Mouse (Mus musculus): ENCODE measurements around the gene Atg2b. TPM values are rescaled to one million over a fixed set of nuclear protein-coding genes. Genes with fewer than 3 reads are reported as not detected.

The Atg2b gene
- polyA plus RNA-seq, 1 experiment from 2014 or later: 12.7 TPM

- no peak overlapping the region for H3K9ac ChIP-seq
- H3K4me3 ChIP-seq (replicated peaks): no peak overlapping the region
- no peaks in the 10 kb centered on the region for H3K9me3 ChIP-seq (replicated peaks)
- WGBS: 92% methylated on average over 2 of the region's 2 CpGs
- ATAC-seq (replicated peaks; ENCODE audit: low FRiP score): no peak
- H3K4me1 ChIP-seq: no peaks in the 10 kb centered on the region
- no peak overlapping the region for H3K27ac ChIP-seq
- peaks cover 13% of the 10 kb centered on the region for H3K36me3 ChIP-seq
- no peaks in the 10 kb centered on the region for H3K27me3 ChIP-seq
- H3K4me2 ChIP-seq: no peak overlapping the region
Observed at GRCm38 (mm10) chr12:105611045-105611444, 74.0 kb downstream of the Atg2b start.

- Histone ChIP-seq H3K27ac (no peak overlapping the region), H3K27me3 (no peaks in the 10 kb centered on the region), H3K4me2 (no peak overlapping the region), H3K9ac (no peak overlapping the region), H3K36me3 (no peaks in the 10 kb centered on the region), H3K9me3 (replicated peaks) (no peaks in the 10 kb centered on the region), H3K4me1 (0 out of 2 replicates have a peak, but pooled peaks cover 3% of the 10 kb centered on the region), H3K4me3 (replicated peaks) (no peak overlapping the region)
- ATAC-seq (replicated peaks; ENCODE audit: low FRiP score): no peak
- 76% methylated on average over 4 of the region's 4 CpGs for WGBS
Observed at GRCm38 (mm10) chr12:105606881-105607280, 78.1 kb downstream of the Atg2b start.

GRCm38 (mm10) chr12:105605212-105605611 is 79.8 kb downstream of the Atg2b start:
- no peaks in the 10 kb centered on the region for H3K27me3 ChIP-seq
- no peak overlapping the region for H3K4me3 ChIP-seq (replicated peaks)
- no peak overlapping the region for H3K27ac ChIP-seq
- 0 out of 2 replicates have a peak, but pooled peaks cover 3% of the 10 kb centered on the region for H3K4me1 ChIP-seq
- H3K9me3 ChIP-seq (replicated peaks): no peaks in the 10 kb centered on the region
- no peak for ATAC-seq (replicated peaks; ENCODE audit: low FRiP score)
- 54% methylated on average over 8 of the region's 8 CpGs for WGBS
- no peak overlapping the region for H3K9ac ChIP-seq
- H3K36me3 ChIP-seq: no peaks in the 10 kb centered on the region
- no peak overlapping the region for H3K4me2 ChIP-seq

- no peaks in the 10 kb centered on the region for H3K9me3 ChIP-seq (replicated peaks)
- 0 out of 2 replicates have a peak, but pooled peaks cover 3% of the 10 kb centered on the region for H3K4me1 ChIP-seq
- no peak overlapping the region for H3K4me2 ChIP-seq
- H3K9ac ChIP-seq: no peak overlapping the region
- H3K27me3 ChIP-seq: no peaks in the 10 kb centered on the region
- 81% methylated on average over 11 of the region's 11 CpGs for WGBS
- no peak overlapping the region for H3K27ac ChIP-seq
- ATAC-seq (replicated peaks; ENCODE audit: low FRiP score): no peak
- no peak overlapping the region for H3K4me3 ChIP-seq (replicated peaks)
- no peaks in the 10 kb centered on the region for H3K36me3 ChIP-seq
Observed at GRCm38 (mm10) chr12:105603904-105604303, 81.1 kb downstream of the Atg2b start.

GRCm38 (mm10) chr12:105602581-105603210 is 82.3 kb downstream of the Atg2b start, which contains the start of gene Bdkrb1:
TSS of gene Bdkrb1 (plus strand) at chr12:105603085.
- Histone ChIP-seq H3K27ac (no peak within 1 kb of the TSS), H3K9ac (no peak within 1 kb of the TSS), H3K27me3 (no peaks in the 10 kb centered on the region), H3K4me3 (replicated peaks) (no peak within 1 kb of the TSS), H3K9me3 (replicated peaks) (no peaks in the 10 kb centered on the region), H3K4me2 (no peak within 1 kb of the TSS), H3K36me3 (no peaks in the 10 kb centered on the region), H3K4me1 (peaks cover 6% of the 10 kb centered on the region; the same call in 1 of the 2 replicates)
- WGBS: 89% methylated on average over 11 of the region's 11 CpGs
- ATAC-seq (replicated peaks; ENCODE audit: low FRiP score): no peak

- Histone ChIP-seq H3K27ac (no peak overlapping the region), H3K27me3 (no peaks in the 10 kb centered on the region), H3K4me3 (replicated peaks) (no peak overlapping the region), H3K36me3 (no peaks in the 10 kb centered on the region), H3K9me3 (replicated peaks) (no peaks in the 10 kb centered on the region), H3K4me1 (peaks cover 15% of the 10 kb centered on the region), H3K9ac (no peak overlapping the region), H3K4me2 (no peak overlapping the region)
- WGBS: 72% methylated on average over 6 of the region's 6 CpGs
- no peak for ATAC-seq (replicated peaks; ENCODE audit: low FRiP score)
Observed at GRCm38 (mm10) chr12:105601586-105601985, 83.4 kb downstream of the Atg2b start.

- ATAC-seq (replicated peaks; ENCODE audit: low FRiP score): no peak
- Histone ChIP-seq H3K27me3 (no peaks in the 10 kb centered on the region), H3K4me2 (no peak overlapping the region), H3K9me3 (replicated peaks) (no peaks in the 10 kb centered on the region), H3K4me1 (peaks cover 17% of the 10 kb centered on the region), H3K4me3 (replicated peaks) (no peak overlapping the region), H3K27ac (no peak overlapping the region), H3K36me3 (no peaks in the 10 kb centered on the region), H3K9ac (no peak overlapping the region)
- WGBS: 66% methylated on average over 5 of the region's 5 CpGs
Observed at GRCm38 (mm10) chr12:105599098-105599497, 85.9 kb downstream of the Atg2b start.

- ATAC-seq (replicated peaks; ENCODE audit: low FRiP score): no peak
- H3K9ac ChIP-seq: no peak overlapping the region
- no peaks in the 10 kb centered on the region for H3K9me3 ChIP-seq (replicated peaks)
- H3K27ac ChIP-seq: no peak overlapping the region
- H3K36me3 ChIP-seq: no peaks in the 10 kb centered on the region
- no peaks in the 10 kb centered on the region for H3K27me3 ChIP-seq
- WGBS: 77% methylated on average over 10 of the region's 10 CpGs
- H3K4me2 ChIP-seq: no peak overlapping the region
- peaks cover 17% of the 10 kb centered on the region for H3K4me1 ChIP-seq
- no peak overlapping the region for H3K4me3 ChIP-seq (replicated peaks)
Observed at GRCm38 (mm10) chr12:105598503-105598902, 86.5 kb downstream of the Atg2b start.

GRCm38 (mm10) chr12:105597135-105597534 is 87.9 kb downstream of the Atg2b start:
- Histone ChIP-seq H3K27ac (no peak overlapping the region), H3K4me2 (no peak overlapping the region), H3K36me3 (no peaks in the 10 kb centered on the region), H3K9ac (no peak overlapping the region), H3K4me1 (peaks cover 17% of the 10 kb centered on the region), H3K27me3 (no peaks in the 10 kb centered on the region), H3K4me3 (replicated peaks) (no peak overlapping the region), H3K9me3 (replicated peaks) (no peaks in the 10 kb centered on the region)
- WGBS: 58% methylated on average over 8 of the region's 8 CpGs
- no peak; the same call in 1 of the 2 replicates for ATAC-seq (replicated peaks; ENCODE audit: low FRiP score)

GRCm38 (mm10) chr12:105593471-105593870 is 91.5 kb downstream of the Atg2b start:
- H3K4me3 ChIP-seq (replicated peaks): no peak overlapping the region

GRCm38 (mm10) chr12:105592361-105592761 is 92.7 kb downstream of the Atg2b start:
- H3K27me3 ChIP-seq: no peaks in the 10 kb centered on the region
- no peak overlapping the region for H3K27ac ChIP-seq
- H3K4me1 ChIP-seq: peaks cover 10% of the 10 kb centered on the region
- no peak overlapping the region for H3K4me3 ChIP-seq (replicated peaks)
- no peaks in the 10 kb centered on the region for H3K9me3 ChIP-seq (replicated peaks)
- no peak for ATAC-seq (replicated peaks; ENCODE audit: low FRiP score)
- H3K4me2 ChIP-seq: no peak overlapping the region
- no peaks in the 10 kb centered on the region for H3K36me3 ChIP-seq
- H3K9ac ChIP-seq: no peak overlapping the region
- WGBS: 95% methylated on average over 23 of the region's 23 CpGs

More at GRCm38 (mm10) chr12:105593471-105593870, 91.5 kb downstream of the Atg2b start:
- Histone ChIP-seq H3K27ac (no peak overlapping the region), H3K9me3 (replicated peaks) (no peaks in the 10 kb centered on the region), H3K4me1 (peaks cover 17% of the 10 kb centered on the region), H3K4me2 (no peak overlapping the region), H3K27me3 (no peaks in the 10 kb centered on the region), H3K9ac (no peak overlapping the region), H3K36me3 (no peaks in the 10 kb centered on the region)
- WGBS: 75% methylated on average over 4 of the region's 4 CpGs
- no peak for ATAC-seq (replicated peaks; ENCODE audit: low FRiP score)

- H3K4me2 ChIP-seq: no peak overlapping the region
- H3K36me3 ChIP-seq: no peaks in the 10 kb centered on the region
- peaks cover 3% of the 10 kb centered on the region for H3K27me3 ChIP-seq
- H3K4me1 ChIP-seq: 0 out of 2 replicates have a peak, but pooled peaks cover 5% of the 10 kb centered on the region
- WGBS: 70% methylated on average over 7 of the region's 7 CpGs
- no peak overlapping the region for H3K9ac ChIP-seq
- H3K9me3 ChIP-seq (replicated peaks): no peaks in the 10 kb centered on the region
- H3K4me3 ChIP-seq (replicated peaks): no peak overlapping the region
- H3K27ac ChIP-seq: no peak overlapping the region
- no peak for ATAC-seq (replicated peaks; ENCODE audit: low FRiP score)
Observed at GRCm38 (mm10) chr12:105590786-105591185, 94.2 kb downstream of the Atg2b start.

GRCm38 (mm10) chr12:105587526-105587925 is 97.5 kb downstream of the Atg2b start:
- Histone ChIP-seq H3K4me1 (peaks cover 23% of the 10 kb centered on the region), H3K4me2 (no peak overlapping the region), H3K9me3 (replicated peaks) (no peaks in the 10 kb centered on the region), H3K27me3 (peaks cover 3% of the 10 kb centered on the region), H3K4me3 (replicated peaks) (no peak overlapping the region), H3K36me3 (no peaks in the 10 kb centered on the region), H3K9ac (no peak overlapping the region), H3K27ac (no peak overlapping the region)
- 86% methylated on average over 8 of the region's 8 CpGs for WGBS
- no peak for ATAC-seq (replicated peaks; ENCODE audit: low FRiP score)
